8 mouse cellular contexts compared by ENCODE assay signal in the genomic region with DNA sequence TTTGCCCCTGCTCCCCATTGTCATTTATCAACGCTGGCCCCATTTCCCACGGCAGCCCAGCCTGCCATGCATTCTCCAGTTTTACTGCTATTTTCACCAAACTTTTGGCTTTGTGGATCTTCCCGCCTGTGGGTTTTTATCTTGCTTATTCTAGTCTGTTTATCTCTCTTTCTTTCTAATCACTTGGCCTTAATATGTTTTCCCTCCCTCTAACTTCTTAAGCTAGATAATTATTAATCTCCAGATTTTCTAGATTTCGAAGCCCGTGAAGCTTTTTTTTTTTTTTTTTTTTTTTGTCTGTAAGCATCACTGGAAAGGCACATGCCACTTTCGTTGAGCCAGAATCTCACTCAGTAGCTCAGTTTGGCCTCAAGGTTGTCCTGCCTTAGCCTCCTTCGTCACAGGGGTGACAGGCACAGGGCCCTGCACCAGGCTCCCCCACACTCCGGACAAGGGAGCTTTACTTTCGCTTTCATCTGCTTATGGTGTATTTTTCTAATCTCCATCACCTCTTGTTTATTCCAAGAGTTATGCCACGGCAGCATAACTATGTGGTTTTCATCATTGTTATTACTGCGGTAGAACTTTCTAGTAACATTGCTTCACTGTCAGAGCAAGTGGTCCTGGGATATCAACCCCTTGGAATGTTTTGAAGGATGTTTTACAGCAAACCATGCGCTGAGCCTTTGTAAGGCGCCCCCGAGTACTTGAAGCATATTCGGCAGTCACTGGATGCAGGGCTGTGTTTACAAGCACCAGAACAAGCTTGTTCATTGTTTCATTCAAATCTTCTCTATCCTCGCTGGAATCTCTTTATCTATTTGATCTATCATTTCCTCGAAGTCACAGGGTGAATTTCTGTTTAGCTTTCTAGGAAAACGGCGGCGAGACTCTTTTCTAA.
DNase-seq lines count a peak whose midpoint lies in the region; ATAC-seq and TF ChIP-seq lines count a peak whose summit lies in the region.

No protein-coding gene starts in this region.

- no peak for TF ChIP-seq CTCF in layer of hippocampus, adult 2 months (conservative IDR thresholded peaks at IDR 0.05)

- peak; percentile 37 to 77 for DNase-seq in adrenal gland, adult (ENCODE audit: inconsistent age in 2 of 2, low spot score in 1 of 2)
- no peak for DNase-seq in adrenal gland, postnatal 25 days
- no peak for DNase-seq in layer of hippocampus, adult 2 months (ENCODE audit: low spot score in 2 of 2)
- DNase-seq in layer of hippocampus, postnatal 14 days (ENCODE audit: low spot score in 2 of 2), result no peak
- DNase-seq in naive thymus-derived CD4-positive, alpha-beta T cell, adult 2 months (ENCODE audit: low read depth), result peak; percentile 2
- no peak for DNase-seq in gastrocnemius, postnatal 25 days
- no peak for DNase-seq in thymus, postnatal 14 days

- no peaks in the 10 kb centered on the region for H3K9me3 ChIP-seq in limb, embryonic 13.5 days

- H3K4me3 ChIP-seq in layer of hippocampus, adult 2 months, result peak overlapping the region; percentile 36
- H3K4me3 ChIP-seq in limb, embryonic 13.5 days, result no peak overlapping the region

- no peak overlapping the region for H3K9ac ChIP-seq in limb, embryonic 13.5 days

- H3K4me2 ChIP-seq in limb, embryonic 13.5 days (replicated peaks), result peak overlapping the region; percentile 14; the same call in 1 of the 2 replicates

- no peaks in the 10 kb centered on the region for H3K27me3 ChIP-seq in limb, embryonic 13.5 days

- WGBS in limb, embryonic 13.5 days, result 68% methylated on average over 20 of the region's 20 CpGs

- no peaks in the 10 kb centered on the region for H3K36me3 ChIP-seq in limb, embryonic 13.5 days

- no peak for ATAC-seq in limb, embryonic 13.5 days (ENCODE audit: low FRiP score, low read depth)

- H3K27ac ChIP-seq in layer of hippocampus, adult 2 months, result no peak overlapping the region
- H3K27ac ChIP-seq in limb, embryonic 13.5 days, result peak overlapping the region; percentile 3; the same call in 1 of the 2 replicates

- H3K4me1 ChIP-seq in limb, embryonic 13.5 days, result peaks cover 27% of the 10 kb centered on the region

Comparison
In these comparisons a context has a peak if more than half of its experiments do, and no peak if none do; other contexts are left out.
1. DNase-seq: peak in adrenal gland, adult (2 of 2) and naive thymus-derived CD4-positive, alpha-beta T cell, adult 2 months (single experiment); none in adrenal gland, postnatal 25 days (single experiment), layer of hippocampus, adult 2 months (0 of 2), layer of hippocampus, postnatal 14 days (0 of 2), gastrocnemius, postnatal 25 days (single experiment) and thymus, postnatal 14 days (single experiment).